Mouse (Mus musculus) inflammation-experienced regulatory T-cells, adult 6 months (primary cell): Measurements from ENCODE around the gene Olfr888. TPM values are rescaled to one million over a fixed set of nuclear protein-coding genes. Genes with fewer than 3 reads are reported as not detected.

Experiments used
- ATAC-seq: one replicate; pipeline ENCODE4 v1.8.0; 2017
- polyA plus RNA-seq, 3 experiments: library from polyadenylated mRNA; unstranded; fragments of 100-300 nt; shearing (Covaris generic); gene quantifications; one replicate each; pipeline ENCODE4 v1.2.1; 2017

The Olfr888 gene
- polyA plus RNA-seq, result not detected

- ATAC-seq, result no peak
Observed at GRCm38 (mm10) chr9:38107828-38108227, at the start of gene Olfr888. TSS of gene Olfr888 (plus strand) at chr9:38108128.

DNA sequence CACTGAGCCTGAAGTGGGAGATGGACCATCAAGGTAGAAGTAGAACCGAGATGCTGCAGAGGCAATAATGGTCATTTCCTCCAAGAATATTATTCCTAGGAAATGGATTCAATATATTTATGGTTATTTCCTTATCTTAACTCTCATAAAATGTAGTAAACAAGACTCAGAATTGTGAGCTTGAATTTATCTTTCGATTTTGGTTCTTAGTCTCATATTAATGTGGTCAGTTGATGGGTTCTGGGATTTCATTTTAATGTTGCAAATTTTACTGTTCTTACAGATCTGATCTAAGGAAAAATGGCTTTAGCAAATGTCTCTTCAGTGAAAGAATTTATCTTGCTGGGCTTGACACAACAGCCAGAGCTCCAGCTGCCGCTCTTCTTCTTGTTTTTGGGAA, 46.9 kb upstream of the Olfr888 start, which contains the start of gene Olfr885:
Gene Olfr885 (plus strand): TSS at position 301 of the 400 bp plus-strand sequence.
- ATAC-seq, result no peak

- no peak for ATAC-seq
Observed at GRCm38 (mm10) chr9:38083772-38084171, 24.2 kb upstream of the Olfr888 start, which contains the start of gene Olfr887. TSS of gene Olfr887 (plus strand) at chr9:38084072.

DNA sequence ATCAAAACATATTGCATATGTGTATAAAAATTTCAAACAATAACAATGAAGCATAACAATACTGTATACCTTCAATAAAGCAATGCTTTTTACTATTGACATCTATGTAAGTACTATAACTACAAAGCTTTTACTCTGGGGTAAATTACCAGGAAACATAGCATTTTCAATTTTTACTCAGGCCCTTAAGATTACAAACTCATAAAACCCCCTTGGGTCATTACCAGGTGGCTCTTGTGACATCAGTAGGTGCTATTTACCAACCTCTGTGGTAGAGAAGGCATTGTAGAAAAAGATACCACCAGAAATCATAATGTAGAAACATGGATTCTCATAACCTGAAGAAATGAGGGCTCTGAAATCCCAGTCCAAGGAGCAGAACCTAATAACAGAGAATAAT, 7.0 kb downstream of the Olfr888 start, which contains the start of gene Olfr889:
Gene Olfr889 (plus strand): TSS at position 301 of the 400 bp plus-strand sequence.
- no peak for ATAC-seq

GRCm38 (mm10) chr9:38142217-38142616, 34.3 kb downstream of the Olfr888 start, which contains the start of gene Olfr890:
TSS of gene Olfr890 (plus strand) at chr9:38142517.
- no peak for ATAC-seq

Other genes starting within 250 kb of the Olfr888 start
- gene Olfr145, start 211.4 kb upstream of the Olfr888 start, polyA plus RNA-seq, result not detected
- under 1 TPM; 0.13 to 0.27 (median 0.13) TPM for gene Olfr878, start 190.3 kb upstream of the Olfr888 start, polyA plus RNA-seq
- gene Olfr881, start 116.3 kb upstream of the Olfr888 start, polyA plus RNA-seq, result not detected
- not detected for gene Olfr883, start 82.3 kb upstream of the Olfr888 start, polyA plus RNA-seq
- gene Olfr884, start 61.6 kb upstream of the Olfr888 start, polyA plus RNA-seq, result not detected
- gene Olfr885, start 46.8 kb upstream of the Olfr888 start, polyA plus RNA-seq, result not detected
- gene Olfr887, start 24.1 kb upstream of the Olfr888 start, polyA plus RNA-seq, result not detected
- gene Olfr889, start 7.1 kb downstream of the Olfr888 start, polyA plus RNA-seq, result under 1 TPM in 2 of 3 experiments, not detected in 1; 0.09 to 0.21 TPM
- gene Olfr890, start 34.4 kb downstream of the Olfr888 start, polyA plus RNA-seq, result under 1 TPM in 1 of 3 experiments, not detected in 2; 0.22 TPM
- not detected for gene Olfr891, start 72.7 kb downstream of the Olfr888 start, polyA plus RNA-seq
- not detected for gene Olfr893, start 100.2 kb downstream of the Olfr888 start, polyA plus RNA-seq
- not detected for gene Olfr894, start 109.9 kb downstream of the Olfr888 start, polyA plus RNA-seq
- not detected for gene Olfr143, start 144.6 kb downstream of the Olfr888 start, polyA plus RNA-seq
- gene Olfr895, start 159.7 kb downstream of the Olfr888 start, polyA plus RNA-seq, result not detected
- not detected for gene Olfr896-ps1, start 183.0 kb downstream of the Olfr888 start, polyA plus RNA-seq
- gene Olfr25, start 220.9 kb downstream of the Olfr888 start, polyA plus RNA-seq, result not detected
- gene Olfr898, start 240.3 kb downstream of the Olfr888 start, polyA plus RNA-seq, result not detected